Mouse (Mus musculus): ENCODE results near the gene Max.

Max gene

GRCm38 (mm10) chr12:76954698-76955423, 7.1 kb downstream of the Max start:
- DNase-seq (ENCODE audit: low spot score) = no peak

- DNase-seq (ENCODE audit: low spot score) = no peak
Observed at GRCm38 (mm10) chr12:76953750-76954363, 8.1 kb downstream of the Max start.

GRCm38 (mm10) chr12:76950330-76950729, 11.7 kb downstream of the Max start:
- no peak for DNase-seq (ENCODE audit: low spot score)

GRCm38 (mm10) chr12:76948781-76949180, 13.2 kb downstream of the Max start:
- DNase-seq (ENCODE audit: low spot score) = no peak

- no peak for DNase-seq (ENCODE audit: low spot score)
Observed at GRCm38 (mm10) chr12:76948185-76948584, 13.8 kb downstream of the Max start.

GRCm38 (mm10) chr12:76947487-76947886, 14.5 kb downstream of the Max start:
- DNase-seq (ENCODE audit: low spot score) = no peak

GRCm38 (mm10) chr12:76943466-76943865, 18.5 kb downstream of the Max start:
- no peak for DNase-seq (ENCODE audit: low spot score)

- no peak for DNase-seq (ENCODE audit: low spot score)
Observed at GRCm38 (mm10) chr12:76943046-76943445, 19.0 kb downstream of the Max start.

- DNase-seq (ENCODE audit: low spot score) = no peak
Observed at GRCm38 (mm10) chr12:76942476-76942875, 19.5 kb downstream of the Max start.

- no peak for DNase-seq (ENCODE audit: low spot score)
Observed at GRCm38 (mm10) chr12:76941524-76941923, 20.5 kb downstream of the Max start.

GRCm38 (mm10) chr12:76938013-76938412, 24.0 kb downstream of the Max start:
- DNase-seq (ENCODE audit: low spot score) = no peak

GRCm38 (mm10) chr12:76936211-76936610, 25.8 kb downstream of the Max start:
- no peak for DNase-seq (ENCODE audit: low spot score)

GRCm38 (mm10) chr12:76934438-76934837, 27.6 kb downstream of the Max start:
- DNase-seq (ENCODE audit: low spot score) = no peak

GRCm38 (mm10) chr12:76932688-76933060, 29.3 kb downstream of the Max start:
- DNase-seq (ENCODE audit: low spot score) = no peak

- DNase-seq (ENCODE audit: low spot score) = no peak
Observed at GRCm38 (mm10) chr12:76931739-76932687, 30.0 kb downstream of the Max start.

- peak; percentile 18 for DNase-seq (ENCODE audit: low spot score)
Observed at GRCm38 (mm10) chr12:76930177-76930576, 31.8 kb downstream of the Max start.

GRCm38 (mm10) chr12:76927539-76927938, 34.5 kb downstream of the Max start:
- no peak for DNase-seq (ENCODE audit: low spot score)

GRCm38 (mm10) chr12:76927012-76927411, 35.0 kb downstream of the Max start:
- no peak for DNase-seq (ENCODE audit: low spot score)

- no peak for DNase-seq (ENCODE audit: low spot score)
Observed at GRCm38 (mm10) chr12:76926338-76926945, 35.6 kb downstream of the Max start.

GRCm38 (mm10) chr12:76924904-76925604, 36.9 kb downstream of the Max start:
- DNase-seq (ENCODE audit: low spot score) = no peak

- DNase-seq (ENCODE audit: low spot score) = no peak
Observed at GRCm38 (mm10) chr12:76923118-76923517, 38.9 kb downstream of the Max start.

- DNase-seq (ENCODE audit: low spot score) = no peak
Observed at GRCm38 (mm10) chr12:76920990-76921389, 41.0 kb downstream of the Max start.

Data from spleen, adult 12 weeks (tissue).